Mouse (Mus musculus) testis, adult 2 months (tissue): ENCODE results near the gene Gm20696.

Source experiments
- CTCF ChIP-seq: fragments of 200-500 bp; IDR thresholded peaks from 2 replicates; pipeline ENCODE4 v1.5.1; 2012; ENCODE audit warnings: low read depth, mild to moderate bottlenecking, inconsistent platforms, low read length, moderate library complexity; ENCODE audit not compliant: control insufficient read depth, insufficient read depth, insufficient replicate concordance
- POLR2A ChIP-seq: fragments of 200-500 bp; IDR thresholded peaks from 2 replicates; pipeline ENCODE4 v1.6.1; 2012; ENCODE audit warnings: low read depth, mild to moderate bottlenecking, inconsistent platforms, low read length, moderate library complexity; ENCODE audit not compliant: control insufficient read depth

DNA sequence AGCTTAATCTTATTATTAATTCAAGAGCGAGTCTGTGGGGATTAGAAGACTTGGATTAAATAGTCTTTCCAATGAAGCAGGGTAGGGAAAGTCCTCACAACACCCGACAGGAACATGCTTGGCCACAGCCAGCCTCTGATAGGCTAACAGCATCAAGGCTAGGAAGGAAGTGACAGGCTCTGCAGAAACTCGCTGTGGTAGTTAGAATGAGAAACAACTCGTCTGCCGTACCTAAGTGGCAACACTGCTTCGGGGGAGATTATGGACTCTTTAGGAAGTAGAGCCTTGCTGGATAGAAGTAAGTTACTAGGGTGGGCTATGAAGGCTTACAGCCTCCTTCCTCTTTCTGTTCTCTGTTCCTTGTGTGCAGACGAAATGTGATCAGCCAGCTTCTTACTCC is 11.1 kb downstream of the Gm20696 start:
- no peak for TF ChIP-seq CTCF
- no peak for TF ChIP-seq POLR2A
